Mouse (Mus musculus): ENCODE data around the gene Pex10.

Pex10 gene

DNA sequence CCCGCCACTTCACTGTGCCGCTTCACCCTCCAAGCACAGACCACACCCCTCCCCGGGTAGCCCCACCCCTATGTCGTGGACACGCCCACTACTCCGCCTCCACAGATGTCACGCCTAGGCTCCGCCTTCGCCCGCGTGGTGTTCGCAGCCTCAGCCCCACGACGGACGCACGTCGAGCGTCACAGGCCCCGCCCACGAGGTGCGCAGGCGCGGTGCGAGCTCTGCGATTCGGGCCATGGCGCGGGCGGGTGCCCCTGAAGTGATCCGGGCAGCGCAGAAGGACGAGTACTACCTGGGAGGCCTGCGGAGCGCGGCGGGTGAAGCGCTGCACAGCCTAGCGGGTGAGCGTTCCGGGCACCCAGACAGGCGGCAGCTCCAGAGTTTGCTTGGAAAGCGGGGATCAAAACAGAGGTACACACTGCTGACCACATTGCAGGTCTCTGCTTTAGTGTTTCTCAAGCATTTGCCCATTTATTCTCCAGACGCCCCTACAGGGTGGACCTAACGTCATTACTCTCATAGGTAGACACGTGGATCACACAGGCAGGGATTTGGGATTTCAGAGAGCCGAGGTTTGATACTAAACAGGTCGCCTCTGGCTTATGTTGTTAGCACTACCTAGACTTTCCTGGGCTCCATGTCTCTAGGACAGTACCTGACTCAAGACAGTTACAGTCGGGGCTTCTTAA lies at the start of gene Pex10:
Gene Pex10 (plus strand): TSS at position 183 of the 689 bp plus-strand sequence.
- peak; percentile 95 for DNase-seq

DNA sequence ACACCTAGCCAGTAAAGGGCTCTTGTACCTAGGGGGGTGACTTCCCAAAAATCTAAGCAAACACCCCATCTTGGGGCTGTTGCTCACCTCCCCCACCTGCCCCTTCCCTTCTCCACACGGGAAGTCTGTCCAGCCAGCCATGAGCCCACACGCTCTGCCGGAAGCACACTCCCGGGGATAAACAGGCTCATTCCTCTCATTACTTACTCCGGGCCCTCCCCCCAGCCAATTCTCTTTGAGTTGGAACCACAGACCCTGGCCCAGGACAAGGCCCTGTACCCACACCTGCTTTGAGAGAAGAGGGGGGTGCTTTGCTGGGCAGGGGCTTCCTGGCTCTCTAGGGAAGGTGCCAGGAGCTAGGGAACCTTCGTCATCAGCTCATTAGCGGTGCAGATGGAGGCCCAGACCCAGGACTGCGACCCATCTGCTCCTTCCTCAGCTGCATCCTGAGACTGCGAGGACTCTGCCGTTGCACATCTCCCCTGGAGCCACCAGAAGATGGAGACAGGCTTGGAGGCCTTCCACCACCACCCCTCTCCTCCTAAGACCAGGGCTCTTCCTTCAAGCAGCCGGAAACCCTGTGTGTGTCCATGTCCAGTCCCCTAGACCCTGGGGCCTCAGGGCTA lies 49.5 kb upstream of the Pex10 start:
- no peak for DNase-seq

DNA sequence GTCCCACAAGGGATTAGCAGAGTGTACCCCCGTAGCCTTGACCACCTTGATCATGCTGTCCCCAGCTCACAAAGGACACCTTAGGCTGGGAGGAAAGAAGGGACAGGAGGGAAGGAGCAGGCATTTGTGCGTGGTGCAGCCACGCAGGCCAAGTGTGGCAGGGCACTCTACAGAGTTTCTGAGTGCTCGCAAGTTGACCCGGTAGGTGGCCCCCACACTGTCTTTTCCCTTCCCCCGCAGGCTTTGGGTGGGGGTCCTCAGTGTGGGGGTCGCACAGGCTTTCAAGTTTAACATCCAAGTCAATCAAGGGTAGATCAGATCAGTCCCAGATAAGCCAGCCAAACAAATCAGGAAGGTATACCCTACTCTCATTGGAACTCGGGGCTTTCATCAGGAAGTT lies 48.8 kb upstream of the Pex10 start:
- DNase-seq = no peak

DNA sequence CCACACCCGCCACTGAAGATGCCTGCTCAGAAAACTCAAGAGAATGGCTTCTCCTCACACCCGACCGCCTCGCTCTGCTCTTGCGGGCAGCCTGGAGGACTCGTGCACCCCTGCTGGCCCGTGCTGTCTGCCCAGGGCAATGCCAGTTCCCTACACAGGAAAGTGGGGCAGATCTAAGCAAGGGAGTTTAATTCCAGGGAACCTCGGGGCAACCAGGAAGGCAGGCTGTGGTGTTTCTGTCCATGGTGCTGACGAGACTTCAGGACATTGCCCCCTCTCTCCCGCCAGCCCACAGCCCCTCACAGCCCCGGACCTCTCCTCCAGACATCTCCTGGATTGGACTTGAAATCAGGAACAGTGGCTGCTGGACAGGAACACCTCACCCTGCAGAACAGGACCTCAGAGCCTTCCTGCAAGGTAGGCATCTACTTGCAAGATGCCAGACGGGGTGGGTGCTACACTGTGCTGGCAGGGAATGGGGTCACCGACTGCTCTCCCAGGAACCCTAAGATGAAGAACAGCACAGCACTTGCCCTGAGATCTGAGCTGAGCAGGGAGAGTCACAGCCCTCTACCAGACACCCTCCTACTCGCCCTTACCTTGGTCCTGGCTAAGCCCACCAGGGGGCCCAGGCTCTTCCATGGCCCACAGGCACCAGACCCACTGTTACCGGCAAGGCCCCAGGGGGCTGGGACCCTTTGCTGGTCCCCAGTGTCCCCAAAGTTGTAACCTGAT lies 48.0 kb upstream of the Pex10 start:
- DNase-seq = no peak

DNA sequence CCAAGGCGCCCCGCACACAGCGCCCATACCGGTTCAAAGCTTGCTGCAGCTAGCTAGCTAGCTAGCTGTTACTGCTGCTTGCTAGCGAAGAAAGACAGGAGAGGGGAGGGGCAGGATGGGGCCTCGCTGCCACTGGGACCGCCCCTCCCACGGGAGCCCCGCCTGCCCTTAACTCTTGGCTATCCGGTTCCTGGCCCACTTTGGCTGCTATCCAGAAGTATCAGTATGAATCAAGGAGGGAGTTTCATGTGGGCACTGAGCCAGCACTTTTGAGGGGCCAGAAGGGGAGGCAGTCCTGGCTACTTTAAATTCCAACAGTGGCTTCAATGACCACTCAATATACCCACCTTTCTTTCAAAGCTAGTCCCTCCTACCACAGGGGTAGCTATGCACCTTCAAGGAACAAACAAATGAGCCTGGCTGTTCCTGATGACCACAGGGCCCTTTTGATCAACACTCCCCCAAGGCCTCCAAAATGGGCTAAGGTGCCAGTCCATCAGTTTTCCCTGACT lies 47.4 kb upstream of the Pex10 start:
- no peak for DNase-seq

DNA sequence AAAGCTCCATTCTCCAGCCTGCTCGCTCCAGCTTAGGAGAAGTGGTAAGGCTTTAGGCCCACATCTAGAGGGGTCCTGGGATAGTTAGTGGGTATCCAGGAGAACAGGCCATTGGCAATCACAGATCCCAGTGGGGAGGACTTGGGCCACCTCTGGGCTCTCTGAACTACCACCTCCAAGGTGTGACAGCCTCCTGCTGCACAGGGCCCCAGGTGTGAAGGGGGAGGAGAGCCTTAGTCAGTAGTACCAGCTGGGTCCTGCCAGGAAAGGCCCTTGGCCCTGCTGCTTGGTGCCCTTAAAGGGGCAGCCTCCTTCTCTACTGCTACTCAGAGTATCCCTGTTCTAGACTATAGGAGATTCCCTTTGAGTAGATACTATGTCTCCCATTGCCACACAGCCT lies 46.7 kb upstream of the Pex10 start:
- no peak for DNase-seq

DNA sequence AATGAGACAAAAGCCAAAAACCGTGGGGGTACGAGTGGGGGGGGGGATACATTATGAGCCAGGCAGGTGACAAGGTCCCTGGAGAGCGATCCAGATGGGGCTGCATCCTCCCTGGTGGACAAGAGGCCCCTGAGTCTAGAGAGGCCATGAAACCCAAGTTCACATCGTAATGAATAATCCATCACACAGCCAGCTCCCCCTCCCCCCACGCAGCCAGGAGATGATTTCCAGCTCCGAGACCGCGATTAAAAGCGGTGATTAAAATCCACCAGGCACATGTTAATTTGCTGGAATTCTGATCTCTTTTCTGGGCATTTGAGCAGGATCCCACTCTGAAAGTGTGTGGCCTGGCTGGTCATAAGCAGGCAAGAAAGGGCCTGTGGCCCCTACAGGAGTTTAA lies 46.0 kb upstream of the Pex10 start:
- no peak for DNase-seq

DNA sequence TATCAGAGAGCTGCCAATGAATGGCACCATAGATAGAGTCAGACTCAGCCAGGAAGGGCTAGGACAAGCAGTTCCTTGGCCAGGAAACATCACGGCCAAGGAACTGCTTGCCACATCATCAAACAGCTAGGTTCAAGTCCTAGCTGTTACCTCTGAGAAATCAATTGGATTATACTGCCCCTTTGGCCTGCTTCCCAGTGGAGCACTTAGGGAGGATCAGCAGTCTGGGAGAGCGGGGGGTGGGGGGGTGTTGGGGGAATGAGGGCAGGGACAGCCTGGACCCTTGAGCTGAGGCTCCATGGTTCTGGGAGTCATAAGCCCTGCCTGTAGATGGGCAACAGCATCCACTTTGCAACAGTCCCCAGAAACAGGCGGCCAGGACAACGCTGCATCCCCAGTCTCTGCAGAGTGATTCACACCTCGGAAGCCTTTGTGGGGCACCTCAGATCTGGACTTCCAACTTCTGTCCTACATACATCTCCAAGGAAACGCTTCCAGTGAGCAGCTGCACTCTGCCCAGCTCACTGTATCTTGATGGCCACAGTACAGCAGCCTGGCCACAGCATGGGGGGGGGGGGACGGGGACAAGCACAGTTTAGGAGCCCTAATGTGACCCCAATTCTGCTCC lies 44.5 kb upstream of the Pex10 start:
- no peak for DNase-seq

DNA sequence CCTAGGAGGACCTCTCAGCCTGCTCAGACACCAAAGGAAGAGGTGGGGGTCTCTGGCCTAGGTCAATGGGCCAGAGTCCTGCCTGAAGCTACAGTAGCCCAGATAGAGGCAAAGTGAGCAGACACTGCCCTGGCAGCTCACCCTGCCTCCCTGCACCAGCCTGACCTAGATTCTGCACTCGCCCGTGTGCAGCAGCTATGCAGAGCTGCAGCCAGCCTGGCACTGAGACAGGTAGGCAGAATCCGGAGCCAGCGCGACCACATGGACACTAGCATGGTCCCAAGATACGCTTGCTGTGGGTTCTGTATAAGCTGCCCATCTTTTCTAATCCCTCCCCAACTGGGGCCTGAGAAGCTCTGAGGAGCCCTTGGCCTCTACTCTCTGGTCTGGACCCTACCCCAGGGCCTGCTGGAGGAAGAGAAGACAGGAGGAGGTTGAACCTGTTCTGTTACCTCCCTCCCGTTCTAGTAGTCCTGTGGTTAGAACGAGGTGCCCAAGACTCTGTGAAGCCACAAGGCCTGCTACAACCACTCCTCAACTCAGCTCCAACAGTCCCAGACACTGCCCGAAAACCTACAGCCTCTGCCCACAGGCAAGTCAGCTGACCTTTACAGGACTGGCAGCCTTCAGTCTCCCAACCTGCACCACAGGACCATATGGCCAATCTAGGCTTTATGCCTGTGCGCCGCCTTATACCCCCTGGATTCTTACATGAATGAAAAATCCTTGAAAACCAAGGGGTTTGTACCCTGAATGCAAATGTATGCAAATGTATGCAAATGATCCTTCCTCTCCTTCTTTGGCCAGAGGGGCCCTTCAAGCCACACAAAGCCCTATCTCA lies 42.4 kb upstream of the Pex10 start:
- DNase-seq = no peak

DNA sequence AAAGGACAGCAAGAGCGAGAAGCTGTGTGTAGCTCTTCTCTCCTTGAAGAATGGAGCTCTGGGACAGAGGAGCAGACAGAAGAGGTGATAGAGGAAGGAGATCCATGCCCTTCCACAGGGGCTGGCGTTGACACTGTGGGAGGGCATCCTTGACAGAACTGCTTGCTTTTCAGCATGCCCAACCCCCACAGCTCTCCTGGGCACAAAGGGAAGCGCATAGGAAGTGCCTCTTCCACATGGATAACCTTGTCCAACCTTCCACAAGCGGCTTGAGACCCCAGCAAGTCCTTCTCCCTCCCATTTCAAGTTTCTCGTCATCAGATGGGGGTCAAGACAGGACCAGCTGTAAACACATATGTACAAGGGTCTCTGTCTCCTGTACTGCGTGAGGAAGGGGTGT lies 33.7 kb upstream of the Pex10 start:
- DNase-seq = no peak

DNA sequence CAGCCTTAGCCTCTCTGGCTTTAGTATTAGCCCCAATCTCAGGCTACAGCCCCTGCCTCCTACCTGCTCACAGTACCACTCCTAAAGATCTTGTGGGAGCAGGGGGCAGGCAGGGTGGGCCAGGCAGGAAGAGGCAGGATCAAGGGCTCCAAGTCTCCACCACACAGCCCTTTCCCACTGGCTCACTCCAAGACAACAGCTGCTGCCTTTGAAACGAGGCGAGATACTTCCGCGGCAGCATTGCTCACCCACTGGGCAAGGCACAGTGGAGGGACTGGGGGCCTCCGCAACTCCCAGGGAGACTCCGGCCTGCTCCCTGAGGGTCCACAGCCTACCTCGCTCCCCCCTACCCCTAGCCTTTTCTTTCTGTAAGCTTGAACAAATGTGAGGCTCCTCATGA lies 32.6 kb upstream of the Pex10 start:
- no peak for DNase-seq

DNA sequence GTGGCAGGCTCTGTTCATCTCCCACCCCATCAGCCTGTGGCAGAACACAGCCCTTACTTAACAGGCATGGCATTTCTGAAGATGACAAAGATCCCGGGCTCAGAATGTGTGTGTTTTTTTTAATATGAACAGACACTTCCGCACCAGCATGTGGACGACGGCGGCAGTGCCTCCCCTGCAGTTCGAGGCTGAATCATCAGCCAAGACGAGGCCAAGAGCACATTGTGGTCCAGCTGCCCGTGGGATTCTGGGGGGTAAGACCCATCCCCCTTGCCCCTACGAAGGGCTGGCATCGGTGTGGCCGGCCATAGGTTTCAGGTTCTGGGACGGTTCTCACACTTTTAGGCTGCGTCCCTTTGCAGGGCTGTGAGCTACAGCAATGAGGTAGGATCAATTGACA lies 32.0 kb upstream of the Pex10 start:
- no peak for DNase-seq

DNA sequence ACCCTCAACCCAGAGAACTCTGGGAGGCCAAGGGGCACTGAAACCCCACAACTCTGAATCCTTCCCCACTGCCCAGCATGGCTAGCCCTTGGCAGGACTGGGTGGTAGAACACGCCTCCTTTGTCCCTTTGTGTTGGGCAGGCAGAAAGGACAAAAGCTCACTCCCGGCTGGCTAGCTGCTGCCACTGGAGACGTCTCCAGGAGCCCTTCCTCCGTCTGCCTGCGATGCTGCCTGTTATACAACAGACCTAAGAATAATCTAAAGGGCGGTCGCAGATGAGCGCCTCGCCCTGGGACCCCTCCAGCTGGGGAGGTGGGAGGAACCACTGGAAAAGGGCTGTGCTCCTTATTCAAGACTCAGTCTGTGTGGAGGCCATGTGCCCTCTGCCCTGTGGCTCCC lies 26.6 kb upstream of the Pex10 start:
- DNase-seq = no peak

DNA sequence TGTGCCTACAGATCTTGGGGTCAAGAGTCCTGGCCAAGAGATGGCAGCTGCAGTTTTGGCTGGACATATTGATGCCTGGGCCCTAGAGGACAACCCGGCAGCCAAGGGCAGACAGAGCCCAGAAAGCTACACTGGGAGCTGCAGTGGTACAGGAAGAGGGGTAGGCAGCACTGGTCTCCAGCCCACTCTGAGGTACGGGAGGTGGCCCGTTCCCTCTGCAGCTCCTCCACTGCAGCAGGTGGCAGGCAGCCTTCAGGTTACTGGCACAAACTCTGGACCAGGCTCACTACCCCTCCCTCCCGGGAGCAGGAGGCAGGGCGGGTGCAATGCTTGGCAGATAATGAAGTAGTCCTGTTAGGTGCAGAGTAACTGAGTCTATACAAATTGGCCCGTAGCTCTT lies 26.1 kb upstream of the Pex10 start:
- DNase-seq = no peak

DNA sequence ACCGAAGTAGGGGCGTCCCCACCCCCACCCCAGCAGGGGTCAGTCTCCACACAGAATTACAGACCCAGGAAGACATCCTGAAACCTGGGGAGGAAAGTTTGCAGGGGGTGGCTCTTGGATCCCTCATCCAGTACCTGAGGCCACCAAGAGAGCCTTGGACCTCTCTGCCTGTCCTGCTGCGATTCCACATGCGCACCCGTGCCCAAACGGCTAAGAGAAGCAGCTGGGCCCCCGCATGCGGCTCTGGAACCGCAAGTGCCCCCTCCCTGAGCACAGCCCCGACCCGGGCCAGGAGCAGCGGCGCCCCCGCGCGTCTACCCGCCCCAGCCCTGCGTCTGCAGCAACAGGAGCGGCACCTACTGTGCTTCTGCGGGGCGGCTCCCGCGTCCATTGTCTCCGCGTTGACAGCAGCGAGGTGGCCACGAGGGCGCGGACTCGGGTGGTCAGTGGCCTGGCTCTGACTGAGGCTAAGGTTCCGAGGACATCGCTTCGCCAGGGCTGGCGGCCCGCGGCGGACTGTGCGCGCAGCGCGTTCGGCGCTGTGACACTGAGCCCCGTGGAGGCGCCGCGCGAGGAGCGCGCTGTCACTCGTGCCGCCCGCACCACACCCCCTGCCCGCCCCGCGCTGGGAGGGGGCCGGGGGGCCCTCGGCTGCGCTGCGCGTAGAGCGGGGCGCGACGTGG lies 24.1 kb upstream of the Pex10 start:
- DNase-seq = no peak

DNA sequence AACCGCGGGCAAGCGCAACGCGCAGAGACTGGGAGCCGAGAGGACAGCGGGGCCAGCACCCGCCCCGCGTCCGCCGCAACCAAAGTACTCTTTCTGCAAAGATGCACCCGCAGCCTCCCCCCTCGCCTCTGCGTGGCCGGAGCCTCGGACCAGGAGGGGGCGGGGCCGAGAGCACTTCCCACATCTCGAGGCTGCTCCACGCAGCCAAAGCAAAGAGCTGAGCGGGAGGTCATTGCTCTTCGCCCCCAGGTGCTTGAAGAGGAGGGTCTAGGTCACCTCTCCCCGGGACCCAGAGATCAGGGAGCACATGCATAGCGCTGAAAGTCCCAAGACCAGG lies 23.6 kb upstream of the Pex10 start:
- DNase-seq = no peak

DNA sequence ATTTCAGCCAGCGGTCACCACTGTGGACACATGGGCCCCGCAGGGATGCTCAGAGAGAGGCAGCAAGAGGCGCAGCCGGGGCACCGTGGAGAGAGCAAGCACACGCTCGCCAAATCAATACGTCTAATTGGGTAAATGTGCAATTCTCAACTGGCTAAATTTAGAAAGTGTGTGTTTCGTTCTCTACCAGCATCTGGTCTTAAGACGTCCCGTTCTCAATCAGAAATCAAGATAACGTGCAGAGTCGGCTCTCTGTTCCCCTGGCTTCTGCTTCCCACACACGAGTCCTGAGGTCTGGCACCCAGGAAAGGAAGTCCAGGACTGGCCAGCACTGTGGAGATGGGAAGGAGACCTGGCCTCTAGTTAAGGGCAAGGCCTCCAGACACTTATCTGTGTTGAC lies 20.2 kb upstream of the Pex10 start:
- DNase-seq = no peak

DNA sequence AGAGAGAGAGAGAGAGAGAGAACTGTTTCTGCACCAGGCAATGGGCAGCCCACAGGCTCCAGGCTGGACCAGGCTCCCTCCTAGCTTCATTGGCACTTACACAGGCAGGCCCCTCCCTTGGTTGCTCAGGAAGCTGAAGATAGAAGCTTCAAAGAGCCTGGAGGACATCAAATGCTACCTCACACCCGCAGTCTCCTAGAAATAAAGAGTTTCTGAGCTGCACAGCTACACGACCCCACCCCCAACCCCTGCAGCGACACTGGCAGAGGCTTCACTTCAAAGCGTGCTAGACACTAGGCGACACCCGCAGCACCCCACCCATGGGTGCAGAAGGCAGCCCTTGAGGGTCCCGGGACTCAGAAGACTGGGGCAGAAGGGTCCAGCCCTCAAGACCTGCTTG lies 16.7 kb upstream of the Pex10 start:
- peak; percentile 46 to 68 for DNase-seq

DNA sequence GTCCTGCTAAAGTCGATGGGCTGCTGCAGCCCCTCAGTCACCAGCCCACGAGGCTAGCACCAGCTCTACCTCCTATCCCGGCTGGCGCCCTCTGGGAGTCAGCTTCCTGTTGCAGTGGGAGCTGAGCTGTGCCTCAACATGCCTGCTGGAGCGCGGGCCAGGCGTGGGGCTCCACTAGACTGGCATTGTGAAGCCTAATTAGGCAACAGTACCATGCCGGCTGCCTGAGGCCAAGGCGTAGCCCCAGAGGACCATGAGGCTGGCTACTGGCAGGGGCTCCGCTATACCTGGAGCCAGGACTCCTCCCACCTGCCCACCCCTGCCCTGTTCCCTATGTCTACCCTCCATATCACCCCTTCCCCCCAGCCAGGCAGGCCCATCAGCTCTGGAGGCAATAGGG lies 10.1 kb upstream of the Pex10 start, which contains the start of gene Plch2:
Gene Plch2 (minus strand): TSS at position 61 of the 400 bp plus-strand sequence.
- no peak for DNase-seq

DNA sequence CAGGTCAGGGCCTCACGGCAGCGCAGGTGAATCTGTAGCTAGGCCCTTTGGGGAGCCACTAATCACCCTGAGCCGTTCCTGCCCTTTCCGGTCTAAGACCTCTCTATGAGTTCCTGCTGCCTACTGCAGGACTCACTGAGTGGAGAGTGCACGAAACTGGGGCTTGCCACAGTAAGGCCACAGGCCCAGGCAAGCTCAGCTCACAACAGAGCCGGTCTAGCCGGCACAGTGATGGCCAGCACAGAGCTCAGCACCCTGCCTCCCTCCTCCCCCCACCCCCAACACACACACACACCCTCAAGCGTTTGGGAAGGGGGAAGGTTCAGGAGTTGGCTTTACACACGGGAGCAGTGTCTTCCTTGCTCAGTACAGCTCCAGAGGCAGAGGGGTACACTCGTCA lies 8.5 kb upstream of the Pex10 start:
- no peak for DNase-seq

DNA sequence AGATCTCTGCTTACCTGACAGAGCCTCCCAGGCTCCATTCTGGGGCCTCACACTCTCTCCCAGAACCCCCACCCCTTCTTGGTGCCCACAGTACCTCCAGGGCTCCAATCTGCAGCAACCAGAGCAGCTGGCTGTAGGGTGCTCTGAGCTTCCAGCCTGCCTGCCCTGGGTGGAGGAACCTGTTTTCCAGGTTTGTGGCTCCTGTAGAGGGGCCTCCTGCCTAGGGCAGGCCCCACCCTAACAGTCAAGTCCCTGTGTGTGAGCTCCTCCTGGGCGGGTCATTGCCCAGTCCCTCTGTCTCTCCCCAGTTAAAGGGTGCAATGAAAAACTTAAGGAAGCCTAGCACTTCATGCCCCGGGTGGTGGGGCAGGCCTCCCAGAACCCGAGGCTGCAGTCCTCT lies 2.9 kb upstream of the Pex10 start:
- no peak for DNase-seq

DNA sequence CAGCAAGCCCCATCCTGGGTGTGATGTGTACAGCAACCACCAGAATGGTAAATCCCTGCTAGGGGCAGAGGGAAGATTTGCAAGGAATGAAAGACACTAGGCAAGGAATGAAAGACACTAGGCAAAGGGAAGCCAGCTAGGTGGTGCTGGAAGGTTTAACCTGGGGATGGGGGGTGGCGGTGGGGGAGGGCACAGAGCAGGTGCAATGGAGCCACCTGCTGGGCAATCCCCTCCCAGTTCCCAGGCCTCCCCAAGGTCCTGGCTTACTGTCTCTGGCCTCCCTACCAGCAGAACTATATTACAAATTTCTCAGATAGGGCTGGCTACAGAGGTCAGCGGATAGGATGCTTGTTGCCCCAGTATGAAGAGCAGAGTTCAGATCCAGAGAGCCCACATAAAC lies 2.3 kb upstream of the Pex10 start:
- no peak for DNase-seq
